In genomic region chr2:32761361-32761760, GRCm38 (mm10) we compare ENCODE assay signal across 20 mouse cellular contexts. TPM values are rescaled to one million over a fixed set of nuclear protein-coding genes. Genes with fewer than 3 reads are reported as not detected.
DNase-seq lines count a peak whose midpoint lies in the region; ATAC-seq lines count a peak whose summit lies in the region.
"Had no signal": no experiment of that assay in that cellular context is flagged by ENCODE, and none has a peak within 500 bp of the region (broad histone marks: within the 10 kb centered on the region; RNA-seq: fewer than 3 reads in every experiment).

No protein-coding gene starts in this region.

- H3K9me3 ChIP-seq in intestine, embryonic 15.5 days, result no peaks in the 10 kb centered on the region
- H3K9me3 ChIP-seq: embryonic facial prominence, embryonic 10.5 days; forebrain, embryonic 13.5 days; heart, embryonic 13.5 days; hindbrain, embryonic 15.5 days had no signal

- H3K4me1 ChIP-seq in intestine, embryonic 15.5 days (replicated peaks), result peaks cover 9% of the 10 kb centered on the region; the same call in 1 of the 2 replicates

- no peaks in the 10 kb centered on the region for H3K27me3 ChIP-seq in intestine, embryonic 15.5 days (replicated peaks)
- H3K27me3 ChIP-seq: forebrain, embryonic 13.5 days; heart, embryonic 13.5 days; hindbrain, embryonic 15.5 days had no signal

- no peak overlapping the region for H3K4me2 ChIP-seq in intestine, embryonic 15.5 days (replicated peaks)
- H3K4me2 ChIP-seq: forebrain, embryonic 13.5 days; heart, embryonic 13.5 days; hindbrain, embryonic 15.5 days had no signal

- H3K27ac ChIP-seq in intestine, embryonic 15.5 days, result no peak overlapping the region
- H3K27ac ChIP-seq: embryonic facial prominence, embryonic 10.5 days; forebrain, embryonic 13.5 days; heart, embryonic 13.5 days; hindbrain, embryonic 15.5 days had no signal

- no peak for DNase-seq in frontal cortex, adult 2 months (ENCODE audit: extremely low spot score in 1 of 2, low spot score in 1 of 2)
- peak; percentile 40 for DNase-seq in left cerebral cortex, postnatal 4 days
- DNase-seq in left cerebral cortex, postnatal 14 days (ENCODE audit: low spot score in 2 of 2), result no peak
- peak; percentile 37 for DNase-seq in right cerebral cortex, postnatal 25 days
- DNase-seq in right cerebral cortex, adult 2 months (ENCODE audit: low spot score in 2 of 2), result no peak
- DNase-seq: adrenal gland, postnatal 10 days; cerebellum, adult 2 months; forebrain, postnatal 0 days; gastrocnemius, postnatal 36 days; heart, adult 11 months; heart, postnatal 36 days had no signal

- 90% methylated on average over 14 of the region's 14 CpGs for WGBS in intestine, embryonic 15.5 days

- H3K36me3 ChIP-seq in intestine, embryonic 15.5 days, result peaks cover 7% of the 10 kb centered on the region; the same call in 1 of the 2 replicates

- peak; percentile 17; the same call in 1 of the 2 replicates for ATAC-seq in frontal cortex, adult (ENCODE audit: low TSS enrichment)
- ATAC-seq in intestine, embryonic 15.5 days, result no peak
- ATAC-seq: forebrain, embryonic 13.5 days; forebrain, postnatal 0 days had no signal

- intact Hi-C loops in left cerebral cortex, postnatal 4 days (cut with DNase I), result no loop called here
- intact Hi-C loops in left cerebral cortex, postnatal 14 days (cut with DNase I), result no loop called here

- no peak overlapping the region for H3K4me3 ChIP-seq in intestine, embryonic 15.5 days (replicated peaks)
- H3K4me3 ChIP-seq: embryonic facial prominence, embryonic 10.5 days; forebrain, embryonic 13.5 days; heart, embryonic 13.5 days; hindbrain, embryonic 15.5 days had no signal

- no peak overlapping the region for H3K9ac ChIP-seq in intestine, embryonic 15.5 days
- H3K9ac ChIP-seq: forebrain, embryonic 13.5 days; forebrain, postnatal 0 days; hindbrain, embryonic 15.5 days had no signal

RNA-seq across cellular contexts. Expression of gene Tor2a, which starts 4.3 kb away (rescaled TPM):
- 60.0 and 69.0 TPM in 2 replicates for polyA plus RNA-seq in frontal cortex, adult 2 months (2012; rRNA removed)
- total RNA-seq in left cerebral cortex, postnatal 4 days (2021), result 10 to 100 TPM; 29.3 to 30.5 TPM
- total RNA-seq in left cerebral cortex, postnatal 14 days (2021), result 10 to 100 TPM; 27.6 to 30.4 TPM
- polyA plus RNA-seq in intestine, embryonic 15.5 days (2015; fragmentation: Nextera tagmentation; extraction: Ambion mirVana), result 61.4 and 64.2 TPM in 2 replicates

RNA-seq across cellular contexts. Expression of gene Ttc16, which starts 14.1 kb away (rescaled TPM):
- 1.7 and 1.9 TPM in 2 replicates for polyA plus RNA-seq in frontal cortex, adult 2 months (2012; rRNA removed)
- under 1 TPM; 0.42 to 0.66 TPM for total RNA-seq in left cerebral cortex, postnatal 4 days (2021)
- under 1 TPM; 0.23 to 0.35 TPM for total RNA-seq in left cerebral cortex, postnatal 14 days (2021)
- polyA plus RNA-seq in intestine, embryonic 15.5 days (2015; fragmentation: Nextera tagmentation; extraction: Ambion mirVana), result 0.18 and 0.29 TPM in 2 replicates
- total RNA-seq: gastrocnemius, postnatal 36 days had no signal

RNA-seq across cellular contexts. Expression of gene Ptrh1, which starts 14.2 kb away (rescaled TPM):
- polyA plus RNA-seq in frontal cortex, adult 2 months (2012; rRNA removed), result 7.9 and 8.9 TPM in 2 replicates
- 10 to 100 TPM in 1 of 2 experiments, 1 to 10 TPM in 1; 6.5 to 11.2 TPM for total RNA-seq in left cerebral cortex, postnatal 4 days (2021)
- 1 to 10 TPM; 6.1 to 7.6 TPM for total RNA-seq in left cerebral cortex, postnatal 14 days (2021)
- polyA plus RNA-seq in intestine, embryonic 15.5 days (2015; fragmentation: Nextera tagmentation; extraction: Ambion mirVana), result 5.5 and 6.4 TPM in 2 replicates

RNA-seq across cellular contexts. Expression of gene 6330409D20Rik, which starts 20.5 kb away (rescaled TPM):
- 3.2 and 3.5 TPM in 2 replicates for polyA plus RNA-seq in frontal cortex, adult 2 months (2012; rRNA removed)
- 1 to 10 TPM; 3.0 to 3.2 TPM for total RNA-seq in left cerebral cortex, postnatal 4 days (2021)
- total RNA-seq in left cerebral cortex, postnatal 14 days (2021), result 1 to 10 TPM; 2.2 to 3.8 TPM
- polyA plus RNA-seq in intestine, embryonic 15.5 days (2015; fragmentation: Nextera tagmentation; extraction: Ambion mirVana), result 0.13 and 0.34 TPM in 2 replicates
- total RNA-seq: ES-E14; gastrocnemius, adult 8-10 months; gastrocnemius, postnatal 36 days; heart, postnatal 36 days had no signal

RNA-seq across cellular contexts. Expression of gene Cfap157, which starts 22.9 kb away (rescaled TPM):
- polyA plus RNA-seq in frontal cortex, adult 2 months (2012; rRNA removed), result 1.8 and 4.8 TPM in 2 replicates
- total RNA-seq in left cerebral cortex, postnatal 4 days (2021), result under 1 TPM; 0.34 to 0.58 TPM
- under 1 TPM in 1 of 2 experiments, not detected in 1; 0.33 TPM for total RNA-seq in left cerebral cortex, postnatal 14 days (2021)
- 0.26 and 0.61 TPM in 2 replicates for polyA plus RNA-seq in intestine, embryonic 15.5 days (2015; fragmentation: Nextera tagmentation; extraction: Ambion mirVana)
- total RNA-seq: adrenal gland, postnatal 10 days; adrenal gland, postnatal 4 days; ES-E14; gastrocnemius, adult 8-10 months; gastrocnemius, postnatal 36 days; heart, postnatal 36 days had no signal

Comparison
In these comparisons a context has a peak if more than half of its experiments do, and no peak if none do; other contexts are left out.
1. DNase-seq: peak in left cerebral cortex, postnatal 4 days (single experiment) and right cerebral cortex, postnatal 25 days (single experiment); none in frontal cortex, adult 2 months (0 of 2), left cerebral cortex, postnatal 14 days (0 of 2) and right cerebral cortex, adult 2 months (0 of 2).